Mouse (Mus musculus) granulocyte monocyte progenitor cell, adult 5-6 weeks (primary cell): ENCODE results near the gene Hrc. TPM values are rescaled to one million over a fixed set of nuclear protein-coding genes. Genes with fewer than 3 reads are reported as not detected.

Source experiments
- ATAC-seq: replicated peaks from 2 replicates; pipeline ENCODE4 v1.8.0; 2016; ENCODE audit warnings: mild to moderate bottlenecking, moderate TSS enrichment, inconsistent platforms; ENCODE audit not compliant: poor library complexity, severe bottlenecking
- total RNA-seq, 2 experiments: library from RNA; stranded (forward) in 1 of 2; stranded (reverse) in 1 of 2; fragments of 200-712, 200-1000 nt in 1 of 2; fragments of >200 nt in 1 of 2; fragmentation: Nextera tagmentation in 1 of 2; gene quantifications; 2 replicates each; pipeline ENCODE4 v1.2.3; 2014 to 2017

The Hrc gene
- total RNA-seq, 2 experiments from 2014 or later = not detected

GRCm38 (mm10) chr7:45362801-45363200 lies 27.7 kb downstream of the Hrc start:
- peak; percentile 26; the same call in 1 of the 2 replicates for ATAC-seq

- ATAC-seq = no peak
These were observed 28.9 kb downstream of the Hrc start for GRCm38 (mm10) chr7:45363983-45364382.

DNA sequence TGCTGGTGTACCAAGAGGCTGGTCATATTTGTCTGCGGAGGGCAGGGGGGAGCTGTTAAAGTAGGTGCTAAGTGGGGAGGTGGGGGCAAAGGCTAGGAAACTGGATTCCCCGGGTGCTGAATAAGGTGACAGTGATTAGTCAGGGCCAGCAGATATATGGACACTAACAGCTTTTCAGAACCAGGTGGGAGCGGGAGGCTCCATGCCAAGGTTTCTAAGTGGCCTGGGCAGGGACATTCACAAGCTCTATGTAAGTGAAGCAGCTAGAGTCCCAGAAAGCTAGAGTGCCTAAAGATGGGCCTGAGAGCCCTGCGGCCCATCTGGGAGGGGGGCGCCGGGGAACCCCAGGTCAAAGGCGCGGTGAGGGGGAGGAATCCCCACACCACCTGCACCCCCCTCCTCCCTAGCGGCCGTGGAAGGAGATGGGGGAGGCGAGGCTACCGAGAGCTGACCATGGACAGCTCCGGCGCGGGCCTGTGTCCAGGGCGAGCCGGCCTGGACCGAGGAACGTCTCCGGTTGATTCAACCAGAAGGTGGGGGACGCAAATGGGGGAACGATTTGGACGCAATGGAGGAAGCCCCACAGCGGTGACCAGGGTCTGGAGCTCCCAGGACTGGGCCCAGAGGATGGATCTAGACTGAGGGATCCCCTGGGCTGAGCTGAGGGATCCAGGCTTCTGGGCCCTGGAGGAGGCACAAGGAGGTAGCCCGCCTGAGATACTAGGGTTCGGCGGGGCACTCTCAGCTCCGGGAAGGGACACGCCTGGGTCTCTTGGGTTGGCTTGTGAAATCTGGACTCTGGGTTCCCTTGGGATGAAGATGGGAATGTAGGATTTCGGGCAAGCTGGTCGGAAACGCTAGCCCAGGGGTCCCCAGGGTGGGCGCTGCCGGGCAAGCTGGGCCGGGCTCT lies 30.9 kb downstream of the Hrc start:
- ATAC-seq = no peak

DNA sequence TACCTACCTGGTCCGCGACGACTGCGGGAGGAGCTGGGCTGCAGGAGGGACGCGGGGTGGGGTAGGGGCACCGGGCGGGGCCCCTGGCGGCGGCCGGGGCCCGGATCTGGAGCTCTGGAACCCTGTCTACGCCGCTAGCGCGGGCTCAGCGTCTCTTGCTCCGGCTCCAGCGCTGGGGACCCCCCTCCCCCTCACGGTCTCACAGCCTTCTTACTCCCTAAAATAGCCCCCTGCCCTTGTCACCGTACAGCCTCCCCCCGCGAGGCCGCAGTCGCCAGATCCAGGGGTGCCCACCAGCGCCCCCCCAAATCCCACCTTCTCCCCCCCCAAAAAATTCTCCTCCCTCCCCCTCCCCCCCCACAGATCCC lies 31.5 kb downstream of the Hrc start, which contains the start of gene Ppfia3:
Gene Ppfia3 (minus strand): TSS at position 368 of the 368 bp plus-strand sequence.
- ATAC-seq = no peak

DNA sequence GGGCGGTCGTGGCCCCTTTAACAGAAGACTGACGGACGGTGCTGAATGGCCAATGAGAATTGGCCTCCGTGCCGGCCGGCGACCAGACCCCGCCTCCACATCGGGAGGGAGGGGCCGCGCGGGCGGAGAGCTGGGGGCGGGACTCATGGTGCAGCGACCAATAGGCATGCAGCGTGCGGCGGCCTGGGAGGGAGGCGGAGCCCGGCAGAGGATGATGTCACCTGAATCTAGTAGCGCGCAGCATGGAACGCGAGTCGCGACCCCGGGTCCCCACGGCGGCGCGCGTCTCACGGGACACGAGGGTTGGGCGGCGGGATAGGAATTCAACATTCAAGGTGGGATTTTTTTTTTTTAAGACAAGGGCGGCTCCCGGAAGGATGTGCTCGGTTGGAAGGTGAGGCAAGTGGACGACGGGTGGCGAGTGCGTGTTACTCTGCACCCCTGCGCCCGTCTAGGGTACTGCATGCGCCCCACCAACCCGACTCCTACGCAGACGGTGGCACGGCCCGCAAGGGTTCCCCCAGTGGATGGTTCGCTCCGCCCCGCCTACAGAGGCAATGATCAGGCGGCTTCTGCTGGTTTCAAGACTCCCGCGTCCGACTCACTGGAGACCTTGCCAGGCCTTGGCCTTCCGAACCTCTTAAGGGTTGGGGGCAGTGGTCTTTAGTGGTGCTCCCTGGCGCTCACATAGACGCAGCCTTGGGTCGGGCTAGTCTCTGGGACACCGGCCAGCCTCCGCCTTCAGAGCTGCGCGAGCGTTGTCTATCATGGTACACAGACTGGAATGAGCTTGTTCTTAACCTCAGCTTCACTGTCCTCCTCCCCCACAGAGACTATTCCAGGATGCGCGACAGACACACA lies 32.2 kb downstream of the Hrc start:
- peak; percentile 72 for ATAC-seq

DNA sequence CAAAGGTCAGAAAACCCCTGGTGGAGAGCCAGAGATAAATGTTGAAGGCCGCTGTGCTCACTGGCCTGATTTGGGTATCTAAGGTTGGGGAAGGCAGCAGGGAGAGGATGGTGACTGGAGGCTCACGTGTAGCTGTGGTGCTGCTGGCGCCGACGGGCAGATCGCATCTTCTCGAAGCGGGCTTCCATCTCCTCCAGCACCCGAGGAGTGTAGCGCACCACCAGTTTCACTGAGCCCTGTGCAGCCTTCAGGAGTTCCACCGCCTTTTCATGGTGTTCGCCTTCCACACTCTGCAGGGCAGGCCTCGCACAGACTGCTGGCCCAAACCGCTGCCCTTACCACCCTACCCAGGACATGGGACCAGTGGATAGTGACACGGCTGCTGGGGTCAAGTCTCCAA lies 33.1 kb downstream of the Hrc start:
- no peak for ATAC-seq

GRCm38 (mm10) chr7:45369022-45369745 lies 34.1 kb downstream of the Hrc start:
- ATAC-seq = no peak

DNA sequence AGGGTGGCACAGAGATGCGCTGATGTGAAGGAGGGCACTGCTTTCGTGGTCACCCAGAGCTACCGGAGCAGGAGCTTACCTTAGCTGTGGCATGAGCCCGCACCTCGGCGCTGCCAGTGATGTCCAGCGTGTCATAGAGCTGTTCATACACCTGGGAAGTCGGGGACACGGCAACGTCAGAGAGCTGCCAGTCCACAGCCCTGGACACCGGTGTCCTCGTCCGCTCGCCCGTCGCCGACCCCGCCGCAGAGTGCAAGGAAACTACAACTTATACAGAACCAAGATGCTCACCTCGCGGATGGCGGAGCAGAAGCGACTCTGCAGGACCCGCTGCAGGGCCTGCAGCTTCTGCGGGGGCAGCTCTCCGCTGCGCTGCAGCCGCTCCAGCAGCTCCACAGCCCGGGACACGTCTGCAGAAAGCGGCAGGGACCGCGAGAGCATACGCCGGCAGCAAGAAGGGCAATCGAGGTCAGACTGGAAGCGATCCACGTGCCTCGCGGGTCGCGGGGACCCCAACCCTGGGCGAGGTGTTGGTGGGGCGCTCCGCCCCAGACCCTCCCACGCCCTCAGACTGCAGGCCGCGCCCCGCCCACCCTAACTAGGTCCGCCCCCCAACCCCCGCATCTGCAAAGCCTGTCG lies 34.9 kb downstream of the Hrc start:
- ATAC-seq = no peak

- peak; percentile 74 for ATAC-seq
These were observed 35.6 kb downstream of the Hrc start, which contains the start of gene Lin7b for GRCm38 (mm10) chr7:45370475-45371311. Lin7b (minus strand) TSS chr7:45370583.

GRCm38 (mm10) chr7:45372371-45372770 lies 37.3 kb downstream of the Hrc start:
- no peak for ATAC-seq

- ATAC-seq = no peak
These were observed 39.5 kb downstream of the Hrc start for GRCm38 (mm10) chr7:45374620-45375019.

GRCm38 (mm10) chr7:45376057-45376456 lies 41.0 kb downstream of the Hrc start:
- ATAC-seq = no peak

DNA sequence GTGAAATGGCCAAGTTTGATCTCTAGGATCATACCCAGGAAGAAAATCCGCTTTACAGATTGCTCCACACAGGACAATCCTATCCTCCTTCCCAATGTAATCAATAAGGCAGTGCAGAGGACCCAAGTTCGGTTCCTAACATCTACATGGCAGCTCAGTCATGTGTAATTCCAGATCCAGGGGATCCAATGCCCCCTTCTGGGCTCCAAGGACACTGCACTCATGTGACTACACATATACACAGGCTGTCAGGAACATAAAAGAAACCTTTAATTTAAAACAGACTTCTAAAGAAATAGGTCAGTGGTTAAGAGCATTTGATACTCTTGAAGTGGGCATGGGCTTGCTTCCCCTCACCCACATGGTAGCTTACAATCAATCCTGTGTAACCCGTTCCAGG lies 51.0 kb downstream of the Hrc start:
- ATAC-seq = no peak

Other genes starting within 250 kb of the Hrc start
Only the 30 nearest of the 36 such genes appear.
- gene Gm45713, start 199.1 kb upstream of the Hrc start, total RNA-seq (2014; fragmentation: Nextera tagmentation) = not detected in 2 replicates
- 0.10 and 0.13 TPM in 2 replicates for gene Gm45713, start 199.1 kb upstream of the Hrc start, total RNA-seq (2017)
- gene Flt3l, start 198.9 kb upstream of the Hrc start, total RNA-seq (2014; fragmentation: Nextera tagmentation) = 7.4 and 8.2 TPM in 2 replicates
- 2.3 and 5.7 TPM in 2 replicates for gene Flt3l, start 198.9 kb upstream of the Hrc start, total RNA-seq (2017)
- gene Pih1d1, start 181.0 kb upstream of the Hrc start, total RNA-seq (2014; fragmentation: Nextera tagmentation) = 74.2 and 91.6 TPM in 2 replicates
- gene Pih1d1, start 181.0 kb upstream of the Hrc start, total RNA-seq (2017) = 48.8 and 58.4 TPM in 2 replicates
- gene Aldh16a1, start 180.7 kb upstream of the Hrc start, total RNA-seq (2014; fragmentation: Nextera tagmentation) = 53.4 and 59.8 TPM in 2 replicates
- gene Aldh16a1, start 180.7 kb upstream of the Hrc start, total RNA-seq (2017) = 31.2 and 42.5 TPM in 2 replicates
- gene Slc17a7, start 171.3 kb upstream of the Hrc start, total RNA-seq (2014; fragmentation: Nextera tagmentation) = 0.17 TPM in 1 of 2 replicates, not detected in the other
- not detected in 2 replicates for gene Slc17a7, start 171.3 kb upstream of the Hrc start, total RNA-seq (2017)
- not detected in 2 replicates for gene Gfy, start 155.7 kb upstream of the Hrc start, total RNA-seq (2014; fragmentation: Nextera tagmentation)
- not detected in 2 replicates for gene Gfy, start 155.7 kb upstream of the Hrc start, total RNA-seq (2017)
- gene Pth2, start 154.3 kb upstream of the Hrc start, total RNA-seq (2014; fragmentation: Nextera tagmentation) = not detected in 2 replicates
- gene Pth2, start 154.3 kb upstream of the Hrc start, total RNA-seq (2017) = not detected in 2 replicates
- not detected in 2 replicates for gene Ccdc155, start 130.4 kb upstream of the Hrc start, total RNA-seq (2014; fragmentation: Nextera tagmentation)
- 0.26 and 0.67 TPM in 2 replicates for gene Ccdc155, start 130.4 kb upstream of the Hrc start, total RNA-seq (2017)
- 2.3 and 9.5 TPM in 2 replicates for gene Dkkl1, start 123.1 kb upstream of the Hrc start, total RNA-seq (2014; fragmentation: Nextera tagmentation)
- 0.77 TPM in 1 of 2 replicates, not detected in the other for gene Dkkl1, start 123.1 kb upstream of the Hrc start, total RNA-seq (2017)
- gene Tead2, start 119.5 kb upstream of the Hrc start, total RNA-seq (2014; fragmentation: Nextera tagmentation) = 0.62 TPM in 1 of 2 replicates, not detected in the other
- gene Tead2, start 119.5 kb upstream of the Hrc start, total RNA-seq (2017) = not detected in 2 replicates
- 104 and 177 TPM in 2 replicates for gene Cd37, start 96.2 kb upstream of the Hrc start, total RNA-seq (2014; fragmentation: Nextera tagmentation)
- 59.5 and 69.2 TPM in 2 replicates for gene Cd37, start 96.2 kb upstream of the Hrc start, total RNA-seq (2017)
- not detected in 2 replicates for gene Slc6a16, start 94.2 kb upstream of the Hrc start, total RNA-seq (2014; fragmentation: Nextera tagmentation)
- not detected in 2 replicates for gene Slc6a16, start 94.2 kb upstream of the Hrc start, total RNA-seq (2017)
- not detected in 2 replicates for gene Slc6a21, start 57.8 kb upstream of the Hrc start, total RNA-seq (2014; fragmentation: Nextera tagmentation)
- gene Slc6a21, start 57.8 kb upstream of the Hrc start, total RNA-seq (2017) = not detected in 2 replicates
- gene Trpm4, start 1.5 kb upstream of the Hrc start, total RNA-seq (2014; fragmentation: Nextera tagmentation) = 5.4 and 6.3 TPM in 2 replicates
- 2.4 and 3.9 TPM in 2 replicates for gene Trpm4, start 1.5 kb upstream of the Hrc start, total RNA-seq (2017)
- gene Ppfia3, start 31.7 kb downstream of the Hrc start, total RNA-seq (2014; fragmentation: Nextera tagmentation) = 1.2 TPM in 1 of 2 replicates, not detected in the other
- not detected in 2 replicates for gene Ppfia3, start 31.7 kb downstream of the Hrc start, total RNA-seq (2017)
- not detected in 2 replicates for gene Lin7b, start 35.3 kb downstream of the Hrc start, total RNA-seq (2014; fragmentation: Nextera tagmentation)
- 1.9 TPM in 1 of 2 replicates, not detected in the other for gene Lin7b, start 35.3 kb downstream of the Hrc start, total RNA-seq (2017)
- 259 and 270 TPM in 2 replicates for gene Snrnp70, start 60.5 kb downstream of the Hrc start, total RNA-seq (2014; fragmentation: Nextera tagmentation)
- 374 and 382 TPM in 2 replicates for gene Snrnp70, start 60.5 kb downstream of the Hrc start, total RNA-seq (2017)
- not detected in 2 replicates for gene Kcna7, start 70.4 kb downstream of the Hrc start, total RNA-seq (2014; fragmentation: Nextera tagmentation)
- gene Kcna7, start 70.4 kb downstream of the Hrc start, total RNA-seq (2017) = not detected in 2 replicates
- gene Ntf5, start 78.4 kb downstream of the Hrc start, total RNA-seq (2014; fragmentation: Nextera tagmentation) = not detected in 2 replicates
- not detected in 2 replicates for gene Ntf5, start 78.4 kb downstream of the Hrc start, total RNA-seq (2017)
- not detected in 2 replicates for gene Lhb, start 85.5 kb downstream of the Hrc start, total RNA-seq (2014; fragmentation: Nextera tagmentation)
- not detected in 2 replicates for gene Lhb, start 85.5 kb downstream of the Hrc start, total RNA-seq (2017)
- gene Gys1, start 99.6 kb downstream of the Hrc start, total RNA-seq (2014; fragmentation: Nextera tagmentation) = 27.1 and 32.4 TPM in 2 replicates
- gene Gys1, start 99.6 kb downstream of the Hrc start, total RNA-seq (2017) = 20.3 and 21.3 TPM in 2 replicates
- 90.0 and 147 TPM in 2 replicates for gene Ruvbl2, start 102.8 kb downstream of the Hrc start, total RNA-seq (2014; fragmentation: Nextera tagmentation)
- gene Ruvbl2, start 102.8 kb downstream of the Hrc start, total RNA-seq (2017) = 191 and 250 TPM in 2 replicates
- gene Ftl1, start 124.6 kb downstream of the Hrc start, total RNA-seq (2014; fragmentation: Nextera tagmentation) = 1,113 and 1,886 TPM in 2 replicates
- 1,040 and 1,064 TPM in 2 replicates for gene Ftl1, start 124.6 kb downstream of the Hrc start, total RNA-seq (2017)
- 39.3 and 51.9 TPM in 2 replicates for gene Bax, start 131.6 kb downstream of the Hrc start, total RNA-seq (2014; fragmentation: Nextera tagmentation)
- 28.7 and 34.2 TPM in 2 replicates for gene Bax, start 131.6 kb downstream of the Hrc start, total RNA-seq (2017)
- gene Tulp2, start 146.6 kb downstream of the Hrc start, total RNA-seq (2014; fragmentation: Nextera tagmentation) = not detected in 2 replicates
- not detected in 2 replicates for gene Tulp2, start 146.6 kb downstream of the Hrc start, total RNA-seq (2017)
- gene Gm45808, start 151.5 kb downstream of the Hrc start, total RNA-seq (2014; fragmentation: Nextera tagmentation) = not detected in 2 replicates
- gene Gm45808, start 151.5 kb downstream of the Hrc start, total RNA-seq (2017) = not detected in 2 replicates
- 29.3 and 31.1 TPM in 2 replicates for gene Dhdh, start 153.5 kb downstream of the Hrc start, total RNA-seq (2014; fragmentation: Nextera tagmentation)
- gene Dhdh, start 153.5 kb downstream of the Hrc start, total RNA-seq (2017) = 18.4 and 20.2 TPM in 2 replicates
- gene Nucb1, start 175.1 kb downstream of the Hrc start, total RNA-seq (2014; fragmentation: Nextera tagmentation) = 184 and 207 TPM in 2 replicates
- 316 and 398 TPM in 2 replicates for gene Nucb1, start 175.1 kb downstream of the Hrc start, total RNA-seq (2017)
- 8.3 and 22.1 TPM in 2 replicates for gene Ppp1r15a, start 191.0 kb downstream of the Hrc start, total RNA-seq (2014; fragmentation: Nextera tagmentation)
- gene Ppp1r15a, start 191.0 kb downstream of the Hrc start, total RNA-seq (2017) = 51.1 and 54.9 TPM in 2 replicates
- not detected in 2 replicates for gene Plekha4, start 191.0 kb downstream of the Hrc start, total RNA-seq (2014; fragmentation: Nextera tagmentation)
- gene Plekha4, start 191.0 kb downstream of the Hrc start, total RNA-seq (2017) = 0.26 TPM in 1 of 2 replicates, not detected in the other